Mouse (Mus musculus) hindbrain, postnatal 0 days (tissue): ENCODE data around the gene Slc16a9. TPM values are rescaled to one million over a fixed set of nuclear protein-coding genes. Genes with fewer than 3 reads are reported as not detected.

Experiments used
- ATAC-seq: fragments of 200-750 bp; cut with Nextera tagmentation; 2 replicates; pipeline ENCODE4 v1.8.0; 2017; ENCODE audit warnings: mild to moderate bottlenecking, moderate TSS enrichment, moderate library complexity
- DNase-seq: peaks from one replicate; pipeline ENCODE4 v3.0.0-alpha.2; 2015; ENCODE audit warnings: low spot score
- H3K27ac ChIP-seq: fragments of 300-500 bp; sonication (generic); 2 replicates; pipeline ENCODE4 v1.5.1; 2014; ENCODE audit warnings: mild to moderate bottlenecking
- H3K27me3 ChIP-seq: fragments of 300-500 bp; sonication (generic); 2 replicates; pipeline ENCODE4 v1.6.1; 2014; ENCODE audit warnings: low read length, mixed read lengths; ENCODE audit not compliant: insufficient read depth
- H3K36me3 ChIP-seq: fragments of 300-500 bp; sonication (generic); 2 replicates; pipeline ENCODE4 v1.6.1; 2014; ENCODE audit warnings: low read length, mixed read lengths; ENCODE audit not compliant: insufficient read depth
- H3K4me1 ChIP-seq: fragments of 300-500 bp; sonication (generic); 2 replicates; pipeline ENCODE4 v1.6.1; 2014; ENCODE audit warnings: antibody characterized with exemption, low read length, mixed read lengths; ENCODE audit not compliant: insufficient read depth
- H3K4me2 ChIP-seq: fragments of 300-500 bp; sonication (generic); 2 replicates; pipeline ENCODE4 v1.6.1; 2014; ENCODE audit warnings: low read depth, mild to moderate bottlenecking, low read length, moderate library complexity, mixed read lengths
- H3K4me3 ChIP-seq: fragments of 300-500 bp; sonication (generic); 2 replicates; pipeline ENCODE4 v1.5.1; 2014; ENCODE audit warnings: low read length
- H3K9ac ChIP-seq: fragments of 300-500 bp; sonication (generic); replicated peaks from 2 replicates; pipeline ENCODE4 v1.6.1; 2014; ENCODE audit warnings: mild to moderate bottlenecking, low read length, moderate library complexity, mixed read lengths
- H3K9me3 ChIP-seq: fragments of 300-500 bp; sonication (generic); 2 replicates; pipeline ENCODE4 v1.6.1; 2016; ENCODE audit warnings: low read length, mixed read lengths
- CTCF ChIP-seq: IDR thresholded peaks from 2 replicates; pipeline ENCODE4 v1.5.1; 2016; ENCODE audit warnings: antibody characterized with exemption, control low read depth, low read depth
- WGBS: fragments of 180-500 bp; shearing (Covaris S2); extraction: QIAGEN DNeasy Blood & Tissue Kit; methylation state at CpG from one replicate; pipeline ENCODE4 v1.1.7; 2014; 5-methylcytosine and 5-hydroxymethylcytosine counted together
- polyA plus RNA-seq: library from polyadenylated mRNA; unstranded; fragments of >200 nt; fragmentation: Nextera tagmentation; extraction: Ambion mirVana; gene quantifications from 2 replicates; pipeline ENCODE4 v1.2.1, GENCODE M21; 2015
- total RNA-seq: library from RNA; depleted of rRNA; stranded (reverse); fragments of >200 nt; gene quantifications from 2 replicates; pipeline ENCODE4 v1.2.3, GENCODE M21; 2014; rRNA removed

Slc16a9 gene
- 7.3 and 11.6 TPM in 2 replicates for total RNA-seq
- 4.5 and 4.7 TPM in 2 replicates for polyA plus RNA-seq

- peak within 1 kb of the TSS; percentile 99 for H3K4me2 ChIP-seq
- no peaks in the 10 kb centered on the region; the same call in 1 of the 2 replicates for H3K4me1 ChIP-seq
- no peaks in the 10 kb centered on the region for H3K27me3 ChIP-seq
- under 1% methylated on average over 49 of the region's 54 CpGs for WGBS
- DNase-seq (peak; percentile 76), ATAC-seq (peak; percentile 95)
- H3K4me3 ChIP-seq: peak within 1 kb of the TSS; percentile 72
- peak within 1 kb of the TSS; percentile 72 for H3K9ac ChIP-seq
- no peaks in the 10 kb centered on the region for H3K36me3 ChIP-seq
- H3K9me3 ChIP-seq: no peaks in the 10 kb centered on the region
- peak within 1 kb of the TSS; percentile 48; the same call in 1 of the 2 replicates for H3K27ac ChIP-seq
- TF ChIP-seq CTCF: peak; percentile 65
These were observed at the start of gene Slc16a9 for GRCm38 (mm10) chr10:70244921-70245558. Gene Slc16a9 (plus strand): TSS chr10:70245100.

- ATAC-seq (no peak), DNase-seq (no peak)
- Histone ChIP-seq H3K27ac (no peak overlapping the region), H3K36me3 (peaks cover 9% of the 10 kb centered on the region; the same call in 1 of the 2 replicates), H3K4me3 (no peak overlapping the region), H3K9me3 (no peaks in the 10 kb centered on the region), H3K4me1 (no peaks in the 10 kb centered on the region), H3K9ac (no peak overlapping the region), H3K4me2 (no peak overlapping the region), H3K27me3 (no peaks in the 10 kb centered on the region)
- TF ChIP-seq CTCF: no peak
- WGBS: 84% methylated on average over 7 of the region's 7 CpGs
These were observed 49.6 kb upstream of the Slc16a9 start for GRCm38 (mm10) chr10:70195279-70195678.

DNA sequence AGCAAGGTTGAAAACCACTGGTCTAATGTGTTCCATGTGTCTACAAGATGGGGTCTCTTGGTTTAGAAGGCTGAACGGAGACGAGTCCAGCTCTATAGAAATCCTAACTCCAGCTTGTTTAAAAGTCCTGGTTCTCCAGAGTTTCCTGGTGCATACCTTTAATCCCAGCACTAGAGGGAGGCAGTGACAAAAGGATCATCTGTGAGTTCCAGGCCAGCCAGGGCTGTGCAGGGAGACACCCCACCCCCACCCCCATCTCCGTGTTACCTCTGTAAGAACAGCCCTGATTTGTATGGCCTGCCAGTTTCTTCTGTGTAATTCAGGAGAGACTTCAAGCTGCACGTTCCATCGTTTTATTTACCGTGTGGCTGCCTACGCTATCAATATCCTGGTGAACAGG is 49.1 kb upstream of the Slc16a9 start:
- ATAC-seq: peak; percentile 70; the same call in 1 of the 2 replicates
- no peak overlapping the region for H3K4me2 ChIP-seq
- H3K27ac ChIP-seq: no peak overlapping the region
- H3K36me3 ChIP-seq: peaks cover 9% of the 10 kb centered on the region; the same call in 1 of the 2 replicates
- no peaks in the 10 kb centered on the region for H3K27me3 ChIP-seq
- 64% methylated on average over 7 of the region's 7 CpGs for WGBS
- DNase-seq: peak; percentile 61
- no peaks in the 10 kb centered on the region for H3K9me3 ChIP-seq
- no peak overlapping the region for H3K4me3 ChIP-seq
- no peaks in the 10 kb centered on the region for H3K4me1 ChIP-seq
- no peak overlapping the region for H3K9ac ChIP-seq
- TF ChIP-seq CTCF: peak; percentile 63

DNA sequence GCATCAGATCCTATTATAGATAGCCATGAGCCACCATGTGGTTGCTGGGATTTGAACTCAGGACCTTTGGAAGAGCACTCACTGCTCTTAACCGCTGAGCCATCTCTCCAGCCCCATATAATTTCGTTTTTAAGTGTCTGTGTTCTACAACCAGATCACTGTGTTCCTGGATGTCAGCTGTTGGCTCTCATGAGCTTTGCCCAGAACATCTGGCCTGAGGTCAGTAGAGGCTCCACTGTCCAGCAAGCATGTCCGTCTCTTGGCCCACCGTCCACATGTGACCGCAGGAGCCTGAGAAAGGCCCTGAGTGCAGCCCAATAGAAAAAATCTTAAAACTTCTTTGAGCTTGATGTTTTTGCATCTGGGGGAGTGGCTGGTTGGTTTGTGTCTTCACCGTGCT is 48.2 kb upstream of the Slc16a9 start:
- Histone ChIP-seq H3K9me3 (no peaks in the 10 kb centered on the region), H3K4me1 (no peaks in the 10 kb centered on the region), H3K27me3 (no peaks in the 10 kb centered on the region), H3K27ac (no peak overlapping the region), H3K9ac (no peak overlapping the region), H3K36me3 (peaks cover 6% of the 10 kb centered on the region; the same call in 1 of the 2 replicates), H3K4me2 (no peak overlapping the region), H3K4me3 (no peak overlapping the region)
- ATAC-seq: no peak
- no peak for TF ChIP-seq CTCF
- DNase-seq: no peak
- 85% methylated on average over 6 of the region's 6 CpGs for WGBS

DNA sequence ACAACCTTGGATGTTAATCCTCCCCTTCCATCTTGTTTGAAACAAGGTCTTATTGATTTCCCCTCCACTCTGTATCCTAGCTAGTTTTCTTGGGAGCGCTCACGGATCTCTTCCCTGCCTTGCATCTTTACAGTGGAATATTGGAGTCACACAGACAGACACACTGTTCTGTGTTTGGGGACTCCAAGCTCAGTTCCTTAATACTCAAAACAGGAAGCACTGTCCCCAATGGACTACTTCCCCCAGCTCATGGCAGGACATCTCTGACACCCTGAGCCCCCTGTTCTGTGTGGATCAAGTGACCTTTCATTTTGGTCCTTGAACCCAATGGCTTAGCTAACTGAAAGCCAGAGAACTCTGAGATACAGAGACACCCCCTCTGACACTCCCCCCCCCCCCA is 47.3 kb upstream of the Slc16a9 start:
- H3K36me3 ChIP-seq: peaks cover 4% of the 10 kb centered on the region; the same call in 1 of the 2 replicates
- no peak for TF ChIP-seq CTCF
- 90% methylated on average over 2 of the region's 2 CpGs for WGBS

DNA sequence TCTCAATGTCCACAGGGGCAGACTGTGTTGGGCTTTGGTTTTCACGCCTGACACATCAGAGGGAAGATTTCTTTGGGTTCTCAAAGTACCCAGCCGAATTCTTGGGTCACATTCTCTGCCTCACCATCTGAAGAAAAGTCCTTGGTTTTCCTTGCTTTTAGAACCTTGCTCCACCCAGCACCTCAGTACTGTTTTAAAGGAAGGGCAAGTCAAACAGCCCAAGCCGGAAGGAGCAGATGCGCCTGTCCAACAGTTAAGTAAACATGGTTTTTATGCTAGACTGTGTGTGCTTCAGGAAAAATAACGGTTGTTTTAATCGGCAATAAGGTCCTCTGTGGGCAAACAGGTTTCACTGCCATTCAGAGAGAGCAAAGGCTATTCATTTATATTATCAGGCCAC is 46.9 kb upstream of the Slc16a9 start:
- Histone ChIP-seq H3K27ac (no peak overlapping the region), H3K9me3 (no peaks in the 10 kb centered on the region), H3K4me3 (no peak overlapping the region), H3K36me3 (0 out of 2 replicates have a peak, but pooled peaks cover under 1% of the 10 kb centered on the region), H3K27me3 (no peaks in the 10 kb centered on the region), H3K9ac (no peak overlapping the region), H3K4me1 (no peaks in the 10 kb centered on the region), H3K4me2 (no peak overlapping the region)
- TF ChIP-seq CTCF: no peak
- ATAC-seq (no peak), DNase-seq (no peak)
- 73% methylated on average over 6 of the region's 6 CpGs for WGBS

More for the DNA sequence above, 47.3 kb upstream of the Slc16a9 start:
- Histone ChIP-seq H3K27me3 (no peaks in the 10 kb centered on the region), H3K27ac (no peak overlapping the region), H3K4me1 (no peaks in the 10 kb centered on the region), H3K9me3 (no peaks in the 10 kb centered on the region), H3K9ac (no peak overlapping the region), H3K4me2 (no peak overlapping the region), H3K4me3 (no peak overlapping the region)
- ATAC-seq (no peak), DNase-seq (no peak)

GRCm38 (mm10) chr10:70198951-70199463 is 45.9 kb upstream of the Slc16a9 start:
- Histone ChIP-seq H3K4me2 (no peak overlapping the region), H3K9me3 (no peaks in the 10 kb centered on the region), H3K36me3 (no peaks in the 10 kb centered on the region), H3K9ac (no peak overlapping the region), H3K27me3 (no peaks in the 10 kb centered on the region), H3K4me1 (no peaks in the 10 kb centered on the region), H3K4me3 (no peak overlapping the region), H3K27ac (no peak overlapping the region)
- TF ChIP-seq CTCF: no peak
- ATAC-seq (no peak), DNase-seq (no peak)
- 96% methylated on average over 7 of the region's 7 CpGs for WGBS
